Mouse (Mus musculus): ENCODE measurements around the gene Washc3.

Gene Washc3

GRCm38 (mm10) chr10:88255556-88255955 is 54.7 kb downstream of the Washc3 start:
- DNase-seq (ENCODE audit: low spot score): no peak

- DNase-seq (ENCODE audit: low spot score): no peak
These were observed 59.4 kb downstream of the Washc3 start for GRCm38 (mm10) chr10:88260309-88260708.

- no peak for DNase-seq (ENCODE audit: low spot score)
These were observed 60.3 kb downstream of the Washc3 start for GRCm38 (mm10) chr10:88261186-88261585.

- no peak for DNase-seq (ENCODE audit: low spot score)
These were observed 62.5 kb downstream of the Washc3 start for GRCm38 (mm10) chr10:88263383-88263782.

- no peak for DNase-seq (ENCODE audit: low spot score)
These were observed 73.2 kb downstream of the Washc3 start for GRCm38 (mm10) chr10:88274045-88274444.

GRCm38 (mm10) chr10:88281699-88282098 is 80.8 kb downstream of the Washc3 start:
- DNase-seq (ENCODE audit: low spot score): no peak

- DNase-seq (ENCODE audit: low spot score): no peak
These were observed 83.6 kb downstream of the Washc3 start for GRCm38 (mm10) chr10:88284343-88284990.

GRCm38 (mm10) chr10:88287261-88287660 is 86.4 kb downstream of the Washc3 start:
- DNase-seq (ENCODE audit: low spot score): no peak

- no peak for DNase-seq (ENCODE audit: low spot score)
These were observed 87.2 kb downstream of the Washc3 start for GRCm38 (mm10) chr10:88288061-88288460.

- DNase-seq (ENCODE audit: low spot score): no peak
These were observed 94.2 kb downstream of the Washc3 start for GRCm38 (mm10) chr10:88295091-88295490.

All from ovary, postnatal 14 days (tissue).